Mouse (Mus musculus) MEL (cell line): ENCODE results near the gene Arid3b.

Source experiments
- BHLHE40 ChIP-seq: IDR thresholded peaks from 2 replicates; pipeline ENCODE4 v1.6.1; 2012; ENCODE audit warnings: low read depth, mild to moderate bottlenecking, inconsistent platforms, low read length, improper control_type of control experiment, borderline replicate concordance
- CHD2 ChIP-seq: IDR thresholded peaks from 2 replicates; pipeline ENCODE4 v1.6.1; 2011; ENCODE audit warnings: low read length, improper control_type of control experiment
- CTCF ChIP-seq, 3 experiments: IDR thresholded peaks in 2 of 3; conservative IDR thresholded peaks in 1 of 3; 2 replicates each; pipeline ENCODE4 v1.5.1; 2011 to 2012; ENCODE audit warnings: low read length in 3 of 3, low read depth in 2 of 3, mild to moderate bottlenecking in 2 of 3, improper control_type of control experiment in 1 of 3, inconsistent platforms in 1 of 3, mixed read lengths in 1 of 3, moderate library complexity in 1 of 3; ENCODE audit not compliant: control insufficient read depth in 1 of 3, insufficient read depth in 1 of 3, poor library complexity in 1 of 3, severe bottlenecking in 1 of 3
- MAZ ChIP-seq: IDR thresholded peaks from 2 replicates; pipeline ENCODE4 v1.6.1; 2012; ENCODE audit warnings: low read depth, mild to moderate bottlenecking, inconsistent platforms, low read length, improper control_type of control experiment
- MXI1 ChIP-seq: IDR thresholded peaks from 2 replicates; pipeline ENCODE4 v1.6.1; 2011; ENCODE audit warnings: mild to moderate bottlenecking, low read depth, low read length, improper control_type of control experiment
- POLR2A ChIP-seq, 2 experiments: IDR thresholded peaks; 2 replicates each; pipeline ENCODE4 v1.6.1; 2011 to 2012; ENCODE audit warnings: low read length in 2 of 2, mild to moderate bottlenecking in 2 of 2, control low read depth in 1 of 2, improper control_type of control experiment in 1 of 2, low read depth in 1 of 2, moderate library complexity in 1 of 2; ENCODE audit not compliant: control insufficient read depth in 1 of 2, insufficient read depth in 1 of 2, poor library complexity in 1 of 2
- TAL1 ChIP-seq: IDR thresholded peaks from 2 replicates; pipeline ENCODE4 v1.6.1; 2012; ENCODE audit warnings: mild to moderate bottlenecking, inconsistent platforms, low read length, moderate library complexity, mixed read lengths

GRCm38 (mm10) chr9:57874994-57875393, 38.4 kb upstream of the Arid3b start:
- TF ChIP-seq CTCF (IDR thresholded peaks at IDR 0.05 in 2 of 3, conservative IDR thresholded peaks at IDR 0.05 in 1 of 3; ENCODE audit: control insufficient read depth in 1 of 3, insufficient read depth in 1 of 3, low read depth in 2 of 3, low read length in 3 of 3, poor library complexity in 1 of 3, severe bottlenecking in 1 of 3) (no peak), CHD2 (no peak), MAZ (no peak), POLR2A (IDR thresholded peaks at IDR 0.05; ENCODE audit: control insufficient read depth in 1 of 2, insufficient read depth in 1 of 2, low read depth in 1 of 2, low read length in 2 of 2, poor library complexity in 1 of 2) (no peak), BHLHE40 (no peak), TAL1 (no peak), MXI1 (no peak)
